Mouse (Mus musculus): Measurements from ENCODE around the gene Vmn1r206.
"Not testable (repeated sequence)": the region's sequence is repeated elsewhere in the genome, so short reads cannot be mapped to it uniquely, and the experiment has no call there.

The Vmn1r206 gene

DNA sequence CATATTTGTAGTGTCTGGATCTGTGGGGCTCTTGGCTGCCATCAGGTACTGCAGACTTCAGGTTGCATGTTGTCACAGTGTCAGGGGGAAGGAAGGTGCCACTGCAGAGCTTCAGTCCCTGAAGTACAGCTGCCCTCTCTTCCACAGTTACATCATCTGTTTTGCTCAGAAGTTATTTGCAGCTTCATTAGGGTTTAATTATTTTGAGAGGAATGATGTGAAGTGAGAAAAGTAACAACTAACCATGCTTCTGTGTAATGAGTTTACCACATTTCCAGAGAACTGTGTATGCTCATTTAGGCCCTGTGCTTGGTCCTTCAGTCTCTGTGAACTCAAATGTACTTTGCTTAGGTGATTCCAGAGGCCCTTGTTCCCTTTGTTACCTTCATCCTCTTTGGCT is at the start of gene Vmn1r206:
TSS of gene Vmn1r206 (minus strand) at position 101 of the 400 bp plus-strand sequence.
- DNase-seq = not testable (repeated sequence)

DNA sequence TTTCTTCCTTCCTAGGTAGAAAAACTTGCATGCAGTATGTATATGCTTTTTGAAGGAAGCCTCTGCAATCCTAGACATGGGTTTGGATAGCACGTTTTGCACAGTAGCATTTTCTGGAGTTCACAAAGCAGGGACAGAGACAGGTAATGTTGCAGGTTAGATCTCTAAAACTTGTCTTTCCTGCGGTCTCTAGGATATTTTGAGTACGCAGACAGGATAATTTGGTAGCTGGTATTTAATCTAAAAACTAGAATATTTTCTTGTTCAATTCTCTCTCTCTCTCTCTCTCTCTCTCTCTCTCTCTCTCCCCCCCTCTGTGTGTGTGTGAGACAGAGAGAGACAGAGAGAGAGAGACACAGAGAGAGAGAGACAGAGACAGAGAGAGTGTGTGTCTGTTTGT is 31.2 kb downstream of the Vmn1r206 start, which contains the start of gene Vmn1r205:
TSS of gene Vmn1r205 (minus strand) at position 101 of the 400 bp plus-strand sequence.
- no peak for DNase-seq

DNA sequence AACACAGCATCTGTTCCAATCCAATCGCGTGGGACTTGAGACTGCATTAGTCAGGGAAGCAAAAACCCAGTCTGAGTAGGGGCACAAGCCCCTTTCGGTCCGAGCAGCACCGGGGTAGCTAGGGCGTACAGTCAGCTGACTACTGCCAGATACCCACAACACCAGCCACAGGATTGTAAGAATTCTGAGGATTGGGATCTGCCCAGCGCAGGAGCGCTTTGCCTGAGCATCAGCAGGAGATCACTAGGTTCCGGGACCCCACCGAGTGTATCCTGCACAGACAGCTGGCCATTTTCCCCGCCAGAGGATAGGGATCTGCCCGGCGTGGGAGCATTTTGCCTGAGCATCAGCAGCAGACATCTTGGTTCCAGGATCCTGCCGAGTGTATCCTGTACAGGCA is 40.7 kb downstream of the Vmn1r206 start:
- DNase-seq = not testable (repeated sequence)

DNA sequence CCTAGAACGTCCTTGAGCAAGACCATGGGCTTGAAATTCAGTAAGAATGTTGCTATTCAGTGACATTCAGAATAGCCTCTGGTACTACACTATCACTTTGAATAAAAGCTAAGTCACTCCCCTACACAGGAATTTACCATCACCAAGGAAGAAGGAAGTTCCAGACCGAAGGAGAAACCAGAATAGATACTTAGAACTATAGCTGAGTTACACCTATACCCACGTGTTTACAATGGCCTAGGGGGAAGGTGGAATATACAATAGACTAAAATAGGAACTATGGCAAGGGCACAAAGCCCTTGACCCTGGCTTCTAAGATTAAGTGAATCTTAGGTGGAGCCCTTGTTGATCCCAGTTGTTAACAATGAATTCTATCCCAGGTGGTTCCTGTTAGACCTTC is 49.1 kb downstream of the Vmn1r206 start:
- not testable (repeated sequence) for DNase-seq
